Mouse (Mus musculus): ENCODE data around the gene Stk24. TPM values are rescaled to one million over a fixed set of nuclear protein-coding genes. Genes with fewer than 3 reads are reported as not detected.

Gene Stk24
- total and polyA plus RNA-seq, 3 experiments: 62.5 to 79.3 TPM; not detected in 1

- H3K27ac ChIP-seq (ENCODE audit: control insufficient read depth, low read depth, low read length): no peak overlapping the region
- H3K9ac ChIP-seq (ENCODE audit: control insufficient read depth, low read depth, low read length, poor library complexity, severe bottlenecking): no peak overlapping the region
- H3K27me3 ChIP-seq (ENCODE audit: control insufficient read depth in 1 of 2, insufficient read depth in 2 of 2, low read length in 2 of 2): peaks cover 0 to 1% of the 10 kb centered on the region in 2 experiments; a peak in 2 of 4 replicates
- no peaks in the 10 kb centered on the region for H3K9me3 ChIP-seq (replicated peaks; ENCODE audit: insufficient read depth, low read length)
- no peaks in the 10 kb centered on the region for H3K79me2 ChIP-seq (ENCODE audit: control insufficient read depth, insufficient read depth, low read length, poor library complexity)
- no peak for TF ChIP-seq ELF1 (IDR thresholded peaks at IDR 0.05; ENCODE audit: low read depth, low read length)
- no peak for TF ChIP-seq ZMIZ1 (IDR thresholded peaks at IDR 0.05; ENCODE audit: low read depth, low read length)
- TF ChIP-seq RAD21 (IDR thresholded peaks at IDR 0.05; ENCODE audit: low read depth, low read length): no peak
- no peak for TF ChIP-seq USF1 (IDR thresholded peaks at IDR 0.05; ENCODE audit: low read depth, low read length)
- TF ChIP-seq GATA1 (IDR thresholded peaks at IDR 0.05; ENCODE audit: low read depth, low read length): no peak
- no peak for TF ChIP-seq NELFE (IDR thresholded peaks at IDR 0.05; ENCODE audit: low read depth, low read length)
- TF ChIP-seq MEF2A (IDR thresholded peaks at IDR 0.05; ENCODE audit: extremely low read depth, insufficient replicate concordance, low read depth, low read length, poor library complexity, severe bottlenecking): no peak
- TF ChIP-seq TCF12 (IDR thresholded peaks at IDR 0.05; ENCODE audit: low read depth, low read length): no peak
- no peak for TF ChIP-seq MAZ (IDR thresholded peaks at IDR 0.05; ENCODE audit: low read depth, low read length)
- no peak for TF ChIP-seq E2F4 (IDR thresholded peaks at IDR 0.05; ENCODE audit: borderline replicate concordance, low read depth, low read length)
- TF ChIP-seq MXI1 (IDR thresholded peaks at IDR 0.05; ENCODE audit: low read depth, low read length): no peak
- TF ChIP-seq JUND (IDR thresholded peaks at IDR 0.05; ENCODE audit: low read depth, low read length): no peak
- no peak for TF ChIP-seq HCFC1 (IDR thresholded peaks at IDR 0.05; ENCODE audit: low read depth, low read length)
- TF ChIP-seq TBP (IDR thresholded peaks at IDR 0.05; ENCODE audit: low read depth, low read length): no peak
- TF ChIP-seq MAX (IDR thresholded peaks at IDR 0.05; ENCODE audit: low read length): no peak
- no peak for TF ChIP-seq POLR2AphosphoS2 (IDR thresholded peaks at IDR 0.05; ENCODE audit: low read length)
- no peak for TF ChIP-seq POLR2A (IDR thresholded peaks at IDR 0.05; ENCODE audit: control insufficient read depth in 1 of 2, insufficient read depth in 1 of 2, low read depth in 1 of 2, low read length in 2 of 2, poor library complexity in 1 of 2)
- no peak for TF ChIP-seq MYC (IDR thresholded peaks at IDR 0.05; ENCODE audit: low read depth, low read length)
- no peak for TF ChIP-seq ZKSCAN1 (IDR thresholded peaks at IDR 0.05; ENCODE audit: low read depth, low read length)
- H3K4me3 ChIP-seq (ENCODE audit: control insufficient read depth in 1 of 2, insufficient read depth in 1 of 2, low read depth in 2 of 2, low read length in 2 of 2): no peak overlapping the region
- no peaks in the 10 kb centered on the region for H3K36me3 ChIP-seq (ENCODE audit: control insufficient read depth in 1 of 2, insufficient read depth in 2 of 2, low read length in 2 of 2)
- no peaks in the 10 kb centered on the region for H3K4me1 ChIP-seq (ENCODE audit: control insufficient read depth in 1 of 2, insufficient read depth in 2 of 2, low read length in 2 of 2)
- DNase-seq (ENCODE audit: low read depth, low spot score): no peak
Observed at GRCm38 (mm10) chr14:121406943-121407342, 27.1 kb upstream of the Stk24 start.

GRCm38 (mm10) chr14:121405546-121405945 is 25.7 kb upstream of the Stk24 start:
- H3K27ac ChIP-seq (ENCODE audit: control insufficient read depth, low read depth, low read length): no peak overlapping the region
- H3K36me3 ChIP-seq (ENCODE audit: control insufficient read depth in 1 of 2, insufficient read depth in 2 of 2, low read length in 2 of 2): no peaks in the 10 kb centered on the region
- H3K79me2 ChIP-seq (ENCODE audit: control insufficient read depth, insufficient read depth, low read length, poor library complexity): no peaks in the 10 kb centered on the region
- no peak for TF ChIP-seq ZMIZ1 (IDR thresholded peaks at IDR 0.05; ENCODE audit: low read depth, low read length)
- TF ChIP-seq POLR2A (IDR thresholded peaks at IDR 0.05; ENCODE audit: control insufficient read depth in 1 of 2, insufficient read depth in 1 of 2, low read depth in 1 of 2, low read length in 2 of 2, poor library complexity in 1 of 2): no peak
- no peak for TF ChIP-seq TCF12 (IDR thresholded peaks at IDR 0.05; ENCODE audit: low read depth, low read length)
- TF ChIP-seq MAZ (IDR thresholded peaks at IDR 0.05; ENCODE audit: low read depth, low read length): no peak
- TF ChIP-seq JUND (IDR thresholded peaks at IDR 0.05; ENCODE audit: low read depth, low read length): no peak
- TF ChIP-seq GABPA (IDR thresholded peaks at IDR 0.05; ENCODE audit: low read depth, low read length): no peak
- TF ChIP-seq MAX (IDR thresholded peaks at IDR 0.05; ENCODE audit: low read length): no peak
- no peak for TF ChIP-seq EP300 (IDR thresholded peaks at IDR 0.05; ENCODE audit: low read depth in 1 of 2, low read length in 2 of 2)
- no peak for TF ChIP-seq MAFK (IDR thresholded peaks at IDR 0.05; ENCODE audit: borderline replicate concordance, low read depth, low read length)
- TF ChIP-seq RCOR1 (IDR thresholded peaks at IDR 0.05; ENCODE audit: low read depth, low read length): no peak
- TF ChIP-seq SMC3 (IDR thresholded peaks at IDR 0.05; ENCODE audit: low read depth, low read length): no peak
- TF ChIP-seq CHD1 (IDR thresholded peaks at IDR 0.05; ENCODE audit: low read depth, low read length): no peak
- TF ChIP-seq ZC3H11A (IDR thresholded peaks at IDR 0.05; ENCODE audit: low read depth, low read length): no peak
- H3K4me1 ChIP-seq (ENCODE audit: control insufficient read depth in 1 of 2, insufficient read depth in 2 of 2, low read length in 2 of 2): no peaks in the 10 kb centered on the region
- no peaks in the 10 kb centered on the region for H3K9me3 ChIP-seq (replicated peaks; ENCODE audit: insufficient read depth, low read length)
- no peak for DNase-seq (ENCODE audit: low read depth, low spot score)
- no peaks in the 10 kb centered on the region; a peak in 2 of 4 replicates for H3K27me3 ChIP-seq (ENCODE audit: control insufficient read depth in 1 of 2, insufficient read depth in 2 of 2, low read length in 2 of 2)
- no peak overlapping the region for H3K4me3 ChIP-seq (ENCODE audit: control insufficient read depth in 1 of 2, insufficient read depth in 1 of 2, low read depth in 2 of 2, low read length in 2 of 2)
- H3K9ac ChIP-seq (ENCODE audit: control insufficient read depth, low read depth, low read length, poor library complexity, severe bottlenecking): no peak overlapping the region
